Mouse (Mus musculus): ENCODE results near the gene Mri1.

Mri1 gene

DNA sequence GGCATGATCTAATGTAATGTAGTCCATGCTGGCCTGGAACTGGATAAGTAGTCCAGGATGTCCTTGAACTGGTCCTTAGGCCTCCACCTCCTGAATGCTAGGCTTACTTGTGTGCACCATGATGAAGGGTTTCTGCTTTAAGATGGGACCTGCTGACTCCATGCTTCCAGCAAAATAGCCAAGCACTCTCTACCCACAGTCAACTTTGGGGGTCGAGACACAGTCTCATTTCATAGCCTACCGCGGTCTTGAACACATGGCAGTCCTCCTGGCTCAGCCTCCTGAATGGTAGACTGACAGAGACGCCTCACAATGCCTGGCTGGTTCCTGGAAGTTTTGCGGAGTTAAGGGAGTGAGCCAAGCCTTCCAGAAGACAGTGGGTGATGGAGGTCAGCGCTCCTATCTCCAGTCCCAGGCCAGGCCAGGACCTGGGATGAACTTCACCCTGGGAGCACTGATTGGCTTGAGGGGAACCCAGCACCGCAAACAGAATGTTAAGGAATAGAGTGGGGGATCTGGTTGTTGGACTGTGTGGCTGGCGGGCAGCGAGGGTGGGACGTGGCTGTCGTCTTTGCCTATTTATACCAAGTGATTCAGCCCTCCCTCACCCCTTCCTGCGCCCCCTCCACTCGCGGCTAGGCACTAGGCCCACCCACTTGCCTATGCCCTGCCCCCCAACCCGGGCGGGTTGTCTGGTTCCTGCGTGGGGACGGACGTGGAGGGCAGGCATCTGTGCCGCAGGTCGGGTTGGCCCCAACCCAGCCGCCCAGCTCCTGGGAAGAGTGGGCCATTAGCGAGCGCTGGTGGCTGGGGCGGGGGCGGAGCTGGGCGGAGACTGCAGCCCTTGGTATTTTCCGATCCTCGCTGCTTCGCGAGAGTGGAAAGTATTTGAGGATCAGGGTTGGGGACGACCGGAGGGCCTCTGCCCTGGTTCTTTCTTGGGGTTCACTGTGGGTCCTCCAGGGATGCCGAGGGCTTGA lies 53.9 kb downstream of the Mri1 start:
- DNase-seq (ENCODE audit: low spot score), result no peak

DNA sequence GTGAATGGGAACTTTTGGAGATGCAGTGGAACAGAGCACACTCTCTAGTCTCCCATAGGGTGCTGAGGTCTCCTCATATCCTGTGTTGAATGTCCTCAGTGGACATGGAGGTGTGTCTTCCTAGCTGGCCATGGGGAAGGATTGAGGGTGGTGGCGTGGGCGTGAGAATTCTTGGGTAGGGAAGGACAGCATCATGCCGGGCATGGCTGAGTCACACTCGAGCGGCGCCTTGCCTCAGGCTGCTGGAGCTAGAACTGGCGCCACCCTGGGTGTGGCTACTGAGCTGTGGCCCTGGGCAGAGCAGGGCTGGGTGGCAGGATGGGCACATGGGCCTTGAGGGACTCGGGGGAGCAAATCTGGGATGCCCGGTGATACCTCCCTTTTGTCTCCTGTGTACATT lies 54.7 kb downstream of the Mri1 start:
- DNase-seq (ENCODE audit: low spot score), result no peak

- DNase-seq (ENCODE audit: low spot score), result no peak
Observed at GRCm38 (mm10) chr8:84201545-84202245, 55.4 kb downstream of the Mri1 start.

DNA sequence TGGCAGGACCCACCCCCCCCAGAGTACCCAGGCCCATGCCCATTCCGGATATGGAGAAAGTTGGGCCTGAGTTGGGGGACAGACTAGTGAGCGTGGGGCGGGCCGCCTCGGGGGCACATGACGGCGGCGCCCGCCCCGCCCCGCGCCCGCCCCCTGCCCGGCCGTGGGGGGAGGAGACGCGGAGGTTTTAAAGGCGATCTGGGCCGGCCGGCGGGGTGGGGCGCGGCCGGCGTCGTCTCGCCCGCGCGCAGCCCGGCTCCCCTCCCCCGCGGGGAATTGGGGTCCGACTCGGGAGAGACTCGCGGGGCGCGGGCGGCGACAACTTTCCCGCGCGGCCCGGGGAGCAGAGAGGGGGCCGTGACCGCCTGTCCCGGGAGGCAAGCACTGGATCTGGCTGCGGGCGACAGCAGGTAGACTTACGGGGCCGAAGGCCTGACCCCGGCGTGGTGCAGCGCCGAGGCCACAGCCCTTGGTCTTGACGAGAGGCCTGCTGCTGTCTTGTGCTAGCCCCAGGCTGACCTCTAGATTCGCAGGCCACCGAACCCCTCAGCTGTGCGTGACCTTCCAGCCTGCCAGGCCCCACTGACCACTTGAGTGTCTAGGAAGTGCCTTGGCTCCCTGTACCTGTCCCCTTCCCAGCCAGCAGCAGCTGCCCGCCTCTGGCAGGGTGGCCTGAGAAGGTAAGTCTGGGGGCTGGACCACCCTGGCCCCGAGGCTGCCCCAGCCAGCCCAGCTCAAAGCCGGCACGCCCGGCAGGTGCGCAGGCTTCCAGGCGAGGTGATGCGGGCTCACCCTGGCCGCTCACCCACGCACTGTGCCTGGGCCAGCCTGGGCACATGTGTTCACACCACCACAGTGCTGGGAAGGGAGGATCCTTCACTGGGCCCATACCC lies 56.2 kb downstream of the Mri1 start:
- no peak for DNase-seq (ENCODE audit: low spot score)

DNA sequence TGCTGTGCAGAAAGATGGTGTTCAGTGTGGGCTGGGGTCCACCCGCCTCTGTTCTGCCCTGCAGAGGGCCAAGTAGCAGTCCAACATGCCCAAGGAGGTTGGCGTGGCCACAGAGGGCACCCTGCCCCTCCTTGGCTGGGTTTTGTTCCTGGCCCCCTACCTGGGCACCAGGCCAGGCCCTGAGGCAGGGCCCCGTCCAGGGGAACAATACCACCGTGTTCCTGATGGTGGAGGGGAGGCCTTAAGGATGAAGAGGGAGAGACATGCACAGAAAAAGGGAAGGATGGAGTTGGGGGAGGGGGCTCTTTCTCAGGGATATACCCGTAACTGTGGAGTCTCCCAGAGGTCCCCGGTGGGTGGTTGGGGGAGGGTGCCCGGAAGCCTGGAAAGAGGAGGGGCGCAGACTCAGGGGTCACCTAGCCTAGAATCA lies 57.0 kb downstream of the Mri1 start:
- DNase-seq (ENCODE audit: low spot score), result no peak
